Mouse (Mus musculus): Measurements from ENCODE around the gene 6430548M08Rik.

Gene 6430548M08Rik

DNA sequence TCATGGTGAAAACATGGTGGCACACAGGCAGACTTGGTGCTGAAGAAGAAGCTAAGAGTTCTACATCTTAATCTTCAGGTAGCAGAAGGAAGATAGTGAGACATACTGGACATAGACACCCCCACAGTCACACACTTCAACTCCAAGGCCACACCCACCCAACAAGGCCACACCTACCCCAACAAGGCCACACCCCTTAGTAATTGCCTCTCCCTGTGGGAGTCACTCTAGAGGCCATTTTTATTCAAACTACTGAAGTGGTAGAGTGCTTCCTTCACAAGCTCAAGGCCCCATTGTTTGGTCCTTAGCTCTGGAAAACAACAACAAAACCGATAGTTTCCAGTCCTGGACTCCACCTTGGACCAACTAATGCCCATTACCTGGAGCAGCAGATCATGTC, 32.1 kb downstream of the 6430548M08Rik start:
- no peak for DNase-seq

DNA sequence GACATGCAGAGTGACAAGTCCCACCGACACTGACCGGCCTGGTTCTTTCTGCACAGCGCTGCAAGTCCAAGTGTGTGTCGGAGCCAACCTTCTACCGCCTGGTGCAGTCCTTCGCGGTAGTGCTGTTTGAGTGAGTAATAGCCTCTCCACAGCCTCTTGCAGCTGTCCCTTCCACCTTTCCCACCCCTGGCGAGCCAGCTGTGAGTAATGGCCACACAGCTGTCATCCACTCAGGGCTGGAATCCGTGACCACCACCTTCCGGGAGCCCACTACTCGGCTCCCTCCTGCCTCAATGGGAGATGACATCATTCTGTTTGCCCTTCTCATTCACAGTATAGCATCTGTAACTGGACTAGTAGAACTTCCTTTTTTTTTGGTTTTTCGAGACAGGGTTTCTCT, 36.1 kb downstream of the 6430548M08Rik start:
- no peak for DNase-seq

DNA sequence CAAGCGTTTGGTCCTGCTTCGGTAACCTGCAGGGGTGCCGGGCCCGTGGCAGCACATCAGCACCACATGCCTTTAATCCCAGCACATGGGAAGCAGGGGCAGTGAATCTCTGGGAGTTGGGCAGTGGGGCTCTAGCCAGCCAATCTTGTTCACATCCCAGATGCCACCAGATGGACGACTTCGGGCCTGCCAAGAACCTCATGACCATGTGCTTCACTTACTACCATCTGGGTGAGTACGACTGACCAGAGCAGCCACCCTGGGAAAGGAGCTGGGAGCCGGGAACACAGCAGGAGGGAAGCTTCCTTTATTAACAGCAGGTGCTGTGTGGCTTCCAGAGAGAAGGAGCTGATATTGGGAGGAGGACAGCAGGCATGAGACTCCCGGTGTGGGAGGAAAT, 37.2 kb downstream of the 6430548M08Rik start:
- DNase-seq = no peak

DNA sequence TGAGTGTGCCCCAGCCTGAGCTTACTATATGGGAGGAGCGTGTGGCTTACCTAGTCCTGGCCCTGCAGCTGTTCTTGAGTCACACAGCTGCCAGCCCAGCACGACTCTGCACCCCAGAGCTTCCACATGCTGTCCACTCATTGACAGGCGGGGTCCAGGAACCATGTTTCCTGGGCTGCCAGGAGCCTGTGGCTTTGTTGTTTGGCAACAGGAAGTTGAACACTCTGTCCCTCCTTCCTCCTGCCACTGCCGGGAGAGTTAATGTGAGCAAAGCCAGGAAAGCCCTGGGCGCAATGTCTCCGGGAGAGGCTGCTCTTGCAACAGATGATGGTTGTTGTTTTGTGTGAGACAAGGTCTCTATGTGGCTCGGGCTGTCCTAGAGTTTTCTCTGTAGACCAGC, 38.7 kb downstream of the 6430548M08Rik start:
- DNase-seq = no peak

DNA sequence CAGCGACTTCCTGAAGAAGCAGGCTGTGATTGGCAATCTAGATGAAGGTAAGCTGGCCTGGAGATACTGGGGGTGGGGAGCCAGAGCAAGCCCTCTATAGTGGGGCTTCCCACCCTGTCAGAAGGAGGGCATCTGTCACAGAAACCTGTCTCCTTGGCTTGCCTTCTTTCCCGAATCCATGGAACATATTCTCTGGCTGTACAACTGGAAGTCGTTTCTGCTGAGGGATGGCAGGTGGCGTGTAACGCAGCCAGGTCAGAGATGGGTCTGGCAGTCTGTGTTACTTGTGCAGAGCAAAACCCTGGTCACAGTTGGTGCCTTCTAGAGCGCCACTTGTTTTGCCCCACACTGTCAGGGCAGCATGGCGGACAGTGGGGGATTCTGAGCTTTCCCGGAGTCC, 46.4 kb downstream of the 6430548M08Rik start:
- DNase-seq = no peak

DNA sequence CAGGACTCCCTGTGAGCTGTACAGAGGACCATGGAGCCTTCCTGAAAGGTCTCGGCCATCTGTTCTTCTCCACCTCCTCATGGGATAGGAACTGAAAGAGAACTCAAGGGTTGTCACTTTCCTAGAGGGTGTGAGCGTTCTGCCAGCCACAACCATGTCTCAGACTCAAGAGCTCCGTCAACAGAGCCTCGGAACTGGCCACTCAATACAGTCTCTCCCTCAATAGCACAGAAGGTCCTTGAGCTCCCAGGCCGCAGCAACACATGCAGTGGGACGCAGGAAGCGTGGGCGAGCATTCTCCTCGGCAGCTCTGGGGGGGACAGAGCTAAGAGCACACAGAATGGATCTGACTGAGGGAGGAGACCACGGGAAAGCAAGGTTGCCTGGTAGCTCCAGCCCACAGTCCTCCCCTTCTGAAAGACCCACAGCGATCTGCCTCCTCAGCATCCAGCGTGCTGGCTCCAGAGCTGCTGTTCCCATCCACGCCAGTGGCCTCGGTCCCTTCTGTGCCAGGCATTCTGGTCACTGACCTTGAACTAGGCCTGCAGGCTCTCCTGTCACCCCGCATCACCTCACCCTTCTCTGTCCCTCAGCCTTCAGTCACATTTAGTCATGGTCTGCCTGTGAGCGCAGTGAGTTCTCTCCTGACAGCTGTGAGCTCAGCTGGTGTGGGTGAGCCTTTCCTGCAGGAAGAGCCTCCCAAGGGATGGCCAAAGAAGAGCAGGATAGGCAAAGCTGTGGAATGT, 47.9 kb downstream of the 6430548M08Rik start:
- DNase-seq = no peak

DNA sequence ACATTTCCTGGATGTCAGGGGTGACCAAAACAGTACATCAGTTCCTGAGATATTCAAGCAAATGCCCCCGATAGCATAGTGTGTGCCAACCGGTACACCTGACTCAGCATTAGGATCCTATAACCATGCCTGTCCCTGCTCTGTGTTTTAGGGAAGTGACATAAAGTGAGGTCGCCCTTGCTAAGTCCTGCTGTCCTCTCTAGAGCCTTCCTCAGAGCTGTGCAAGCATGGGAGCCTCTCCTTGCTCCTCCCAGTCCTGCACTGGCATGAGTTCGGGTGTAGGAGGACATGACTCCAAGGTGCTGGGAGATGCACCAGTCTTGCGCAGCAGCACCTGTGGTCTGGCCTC, 48.4 kb downstream of the 6430548M08Rik start:
- DNase-seq = no peak

DNA sequence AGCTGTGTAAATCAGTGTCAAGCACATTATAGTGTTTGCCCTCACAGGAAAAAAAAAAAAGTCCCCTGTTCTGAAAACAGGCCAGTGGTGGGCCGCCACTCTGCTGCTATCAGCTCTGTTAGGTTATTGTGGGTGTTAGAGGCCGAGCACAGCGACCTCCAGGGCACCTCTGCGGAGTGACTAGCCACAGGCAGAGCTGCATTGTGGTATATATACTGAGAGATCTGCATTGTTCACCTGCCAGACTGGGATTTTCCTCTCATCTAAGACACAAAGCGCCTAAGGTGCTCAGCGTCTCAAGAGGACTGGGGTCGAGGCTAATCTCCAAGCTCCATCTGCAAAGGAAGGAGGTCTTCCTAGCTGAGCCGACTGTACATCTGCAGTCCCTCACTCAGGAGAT, 49.4 kb downstream of the 6430548M08Rik start:
- DNase-seq = no peak

DNA sequence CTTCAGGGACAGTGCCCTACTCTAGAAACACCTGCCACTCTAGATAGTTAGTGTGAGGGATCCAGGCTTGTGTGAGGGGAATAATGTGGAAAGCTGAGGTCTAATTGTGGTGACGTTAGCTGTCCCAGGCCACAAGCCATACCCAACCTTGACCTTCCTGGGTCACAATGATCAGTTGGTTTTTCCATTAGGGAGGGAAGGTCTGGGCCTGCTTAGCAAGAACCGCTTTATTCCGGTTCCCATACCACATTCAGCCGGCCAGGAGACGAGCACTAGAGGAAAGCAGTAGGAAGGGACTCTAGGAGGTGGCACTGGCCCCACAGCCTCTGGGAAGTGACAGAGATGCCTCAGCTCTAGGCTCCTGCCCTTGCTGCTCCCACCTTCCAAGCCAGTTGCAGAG, 50.1 kb downstream of the 6430548M08Rik start:
- DNase-seq = no peak

DNA sequence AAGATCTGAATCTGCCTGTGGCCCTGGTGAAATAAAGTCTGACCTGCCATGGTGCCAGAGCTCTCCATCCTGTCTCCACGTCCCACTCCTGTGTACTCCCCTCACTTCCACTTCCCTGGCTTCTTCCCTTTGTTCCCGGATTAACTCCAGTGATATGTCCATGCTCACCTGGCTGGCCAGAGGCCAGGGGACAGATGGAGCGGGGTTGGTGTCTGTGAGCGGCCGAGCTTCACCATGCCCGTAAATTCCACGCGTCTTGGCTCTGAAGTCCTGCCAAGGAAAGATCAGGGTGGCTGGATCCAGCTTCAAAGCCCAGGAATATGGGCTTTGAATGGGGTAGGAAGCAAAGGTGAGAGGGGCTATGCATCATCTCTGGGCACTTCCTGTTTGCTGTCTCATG, 53.2 kb downstream of the 6430548M08Rik start:
- no peak for DNase-seq

DNA sequence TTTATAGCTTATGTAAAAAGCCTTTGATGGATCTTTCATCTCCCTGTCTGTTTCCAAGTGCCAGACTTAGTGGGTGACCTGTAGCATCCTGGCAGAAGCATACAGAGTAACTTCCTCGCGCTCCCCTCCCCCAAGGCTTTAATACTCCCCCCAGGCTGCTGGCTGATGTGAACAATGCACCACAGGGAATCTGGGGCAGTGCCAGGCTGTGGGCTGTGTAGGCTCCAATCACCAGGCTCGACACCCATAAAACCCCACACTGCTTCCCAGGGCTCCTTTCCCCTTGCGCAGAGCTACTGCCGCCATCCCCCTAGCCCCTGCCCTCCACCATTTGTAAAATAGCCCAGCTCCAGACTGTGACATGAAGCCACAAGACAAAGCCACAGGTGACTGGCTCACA, 53.9 kb downstream of the 6430548M08Rik start:
- DNase-seq = peak; percentile 68

DNA sequence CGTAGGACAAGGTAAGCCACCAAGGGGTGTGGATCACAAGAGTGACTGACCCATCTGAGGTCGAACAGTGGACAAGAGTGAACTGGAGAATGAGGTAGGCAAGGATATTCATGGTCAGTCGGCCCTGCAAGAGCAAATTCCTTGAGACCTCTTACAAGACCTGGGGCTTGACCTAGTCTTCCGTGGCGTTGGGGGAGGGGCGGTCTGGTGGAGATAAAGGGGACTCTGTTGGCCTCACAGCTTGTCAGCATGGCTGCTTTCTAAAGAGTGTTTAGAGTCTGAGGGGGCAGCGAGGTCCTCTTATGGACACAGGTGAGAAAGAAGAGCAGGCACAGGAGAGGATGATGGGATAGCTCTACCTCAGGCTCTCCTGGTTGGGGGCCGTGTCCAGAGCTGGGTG, 55.2 kb downstream of the 6430548M08Rik start:
- DNase-seq = no peak

DNA sequence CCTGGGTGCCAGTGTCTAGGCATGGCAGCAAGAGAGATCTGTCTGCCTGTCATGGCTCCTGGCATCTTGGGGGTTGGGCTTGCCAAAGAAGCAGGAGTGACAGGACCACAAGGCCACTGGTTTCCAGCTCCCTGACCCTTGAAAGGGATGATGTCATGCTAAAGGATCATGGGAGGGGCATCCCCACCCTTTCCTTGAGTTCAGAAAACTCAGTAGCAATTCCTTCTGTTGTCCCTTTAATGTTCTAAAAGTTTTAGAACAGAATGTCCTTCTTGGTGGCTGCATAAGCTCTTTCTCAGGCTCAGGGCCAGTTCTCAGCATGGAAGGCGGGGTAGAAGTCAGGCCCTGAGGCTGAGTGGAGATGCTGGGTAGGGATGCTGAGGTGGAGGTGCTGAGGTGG, 59.2 kb downstream of the 6430548M08Rik start:
- DNase-seq = no peak

DNA sequence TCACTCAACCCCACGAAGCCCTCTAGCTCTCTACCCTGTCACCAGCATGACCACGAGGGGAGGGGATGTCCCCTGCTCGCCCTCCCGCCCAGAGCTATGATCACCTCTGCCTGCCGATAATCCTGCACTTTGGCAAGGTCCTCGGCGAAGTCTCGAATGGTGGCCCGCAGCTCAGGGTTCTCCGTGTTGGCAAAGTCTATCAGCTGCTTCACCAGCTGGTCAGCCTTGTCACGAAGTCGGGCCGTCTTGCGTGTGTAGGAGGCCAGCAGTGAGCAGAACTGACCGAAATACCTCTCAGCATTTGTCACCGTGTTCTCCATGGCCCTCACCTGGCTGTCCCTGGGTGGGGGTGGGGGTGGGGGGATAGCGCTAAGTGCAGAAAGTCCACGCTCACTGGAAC, 60.7 kb downstream of the 6430548M08Rik start:
- no peak for DNase-seq

DNA sequence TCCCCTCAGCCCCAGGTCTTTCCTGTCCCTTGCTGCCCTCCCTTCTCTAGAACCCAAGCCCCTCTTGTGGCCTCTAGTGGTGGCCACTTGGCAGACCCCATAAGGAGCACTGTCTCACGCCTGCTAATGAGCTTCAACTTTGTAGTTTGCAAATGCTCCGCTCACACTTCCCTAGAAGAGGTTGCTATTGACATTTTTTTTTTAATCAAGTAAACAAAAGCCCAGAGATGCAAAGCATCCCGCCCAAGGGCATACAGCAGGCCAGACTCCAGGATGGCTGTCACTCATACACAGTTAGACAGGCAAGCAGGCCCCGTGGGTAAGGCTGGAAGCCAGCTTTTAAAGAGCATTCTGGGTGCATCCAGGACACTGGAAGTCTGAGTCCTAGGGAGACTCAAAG, 62.7 kb downstream of the 6430548M08Rik start:
- DNase-seq = no peak

DNA sequence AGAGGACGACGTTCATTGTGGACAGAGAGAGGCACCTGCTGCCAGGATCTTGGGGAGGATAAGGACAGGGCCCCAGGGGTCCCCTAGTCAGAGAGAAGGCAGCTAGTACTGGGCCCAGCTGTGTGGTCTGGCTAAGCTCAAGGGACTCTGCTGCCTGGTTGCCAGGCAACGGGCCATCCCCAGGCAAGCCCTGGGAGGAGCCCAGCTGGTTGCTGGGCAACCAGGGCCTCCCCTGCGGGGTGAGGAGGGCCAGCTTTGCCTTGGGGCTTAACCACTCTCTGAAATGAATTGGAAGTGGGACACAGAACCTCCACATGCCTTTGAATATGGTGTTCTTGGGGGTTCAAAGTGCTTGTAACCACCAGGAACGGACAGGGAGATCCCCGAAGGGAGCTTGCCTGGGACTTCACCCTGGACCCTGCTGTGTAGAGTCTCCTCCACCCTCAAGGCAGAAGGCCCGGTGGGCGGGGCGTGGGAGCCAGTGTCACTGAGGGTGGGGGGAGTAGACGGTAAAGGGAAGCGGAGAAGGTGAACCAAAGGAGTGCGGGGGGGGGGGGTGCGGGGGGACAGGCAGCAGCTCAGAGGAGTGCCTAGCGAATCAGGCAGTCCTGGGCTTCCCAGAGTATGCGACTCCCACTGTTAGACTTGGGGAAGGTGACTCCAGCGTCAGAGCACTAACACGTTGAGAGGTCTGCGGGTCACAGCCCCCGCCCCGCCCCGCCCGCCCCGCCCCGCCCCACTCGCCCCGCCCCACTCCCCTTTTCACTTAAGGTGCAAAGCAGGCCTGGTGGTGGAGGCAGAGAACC, 63.6 kb downstream of the 6430548M08Rik start, which contains the start of gene Fam92b:
Fam92b (minus strand) TSS at position 149 of the 806 bp plus-strand sequence.
- DNase-seq = peak; percentile 59

DNA sequence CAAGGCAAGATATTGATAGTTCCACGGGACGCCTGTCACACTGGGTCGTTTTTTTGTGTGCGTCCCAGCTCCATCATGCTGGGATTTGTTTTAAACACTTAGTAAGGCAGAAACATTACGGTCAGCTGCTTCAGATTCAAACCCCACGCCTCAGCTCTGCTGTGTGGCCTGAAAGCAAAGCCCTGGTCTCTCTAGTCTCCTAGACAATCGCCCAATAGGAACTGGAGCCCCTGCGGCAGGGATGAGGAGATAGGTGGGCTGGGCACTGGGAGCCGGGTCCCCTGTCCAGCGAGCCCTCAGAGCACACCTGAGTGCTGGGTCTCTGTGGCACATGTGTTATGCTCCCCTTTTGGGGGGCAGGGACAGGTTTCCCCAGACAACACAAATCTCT, 64.2 kb downstream of the 6430548M08Rik start:
- DNase-seq = no peak

DNA sequence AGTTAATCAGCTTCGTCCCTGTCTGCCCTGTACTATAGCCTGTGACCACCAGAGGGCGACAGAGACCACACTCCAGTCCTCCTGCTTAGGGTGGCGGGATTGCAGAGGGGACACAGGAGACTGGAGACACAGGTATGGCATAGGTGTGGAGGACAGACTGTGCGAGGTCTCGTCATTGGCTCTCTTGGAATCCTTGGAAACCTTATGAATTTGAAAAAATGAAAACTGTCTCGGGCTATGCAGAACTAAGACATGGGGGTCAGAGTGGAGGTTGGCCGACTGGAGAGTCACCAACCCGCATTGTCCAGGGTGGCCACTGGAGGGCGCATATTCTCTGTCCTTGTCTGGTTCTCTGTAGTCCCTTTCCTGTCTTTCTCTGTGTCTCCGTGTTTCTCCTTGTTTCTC, 65.1 kb downstream of the 6430548M08Rik start:
- peak; percentile 90 for DNase-seq

DNA sequence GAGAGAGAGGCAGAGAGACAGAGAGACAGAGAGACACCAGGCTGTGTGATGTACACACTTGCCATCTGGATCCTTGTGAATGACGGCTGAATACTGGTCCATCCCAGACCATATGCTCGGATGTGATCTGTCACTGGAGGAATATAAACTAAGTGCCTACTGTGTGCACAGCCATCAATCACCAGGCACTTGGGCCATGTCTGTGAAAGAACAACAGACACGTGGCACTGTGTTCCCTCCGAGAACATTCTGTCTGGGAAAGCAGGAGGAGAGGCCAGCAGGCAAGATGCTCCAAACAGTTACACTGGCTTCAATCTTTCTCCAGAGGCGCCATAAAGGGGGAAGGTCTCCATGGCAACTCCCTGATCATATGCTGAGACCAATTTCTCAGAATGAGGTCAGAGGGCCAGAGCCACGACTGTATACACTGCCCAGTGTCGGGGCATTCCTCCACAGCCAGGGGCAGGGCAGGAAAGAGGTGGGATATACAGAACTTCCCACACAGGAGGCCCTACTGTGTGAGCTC, 66.6 kb downstream of the 6430548M08Rik start:
- DNase-seq = no peak

DNA sequence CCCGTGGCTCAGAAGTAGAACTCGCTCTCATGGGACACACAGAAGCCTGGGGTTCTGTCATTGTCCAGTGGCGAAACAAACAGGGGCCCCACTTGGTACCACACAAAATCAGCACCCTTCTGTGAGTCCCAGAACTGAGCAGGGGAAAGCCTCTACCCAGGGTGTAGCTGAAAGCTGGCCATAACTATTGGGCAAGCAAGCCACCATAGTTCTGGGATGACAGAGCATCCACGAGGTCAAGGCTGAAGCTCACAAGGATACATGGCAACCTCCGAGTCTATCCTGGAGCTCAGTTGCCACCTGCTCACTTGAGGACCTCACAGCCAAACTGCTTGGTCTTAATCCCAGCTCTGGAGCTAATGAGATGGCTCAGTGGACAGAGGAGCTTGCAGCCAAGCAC, 67.3 kb downstream of the 6430548M08Rik start:
- DNase-seq = no peak

DNA sequence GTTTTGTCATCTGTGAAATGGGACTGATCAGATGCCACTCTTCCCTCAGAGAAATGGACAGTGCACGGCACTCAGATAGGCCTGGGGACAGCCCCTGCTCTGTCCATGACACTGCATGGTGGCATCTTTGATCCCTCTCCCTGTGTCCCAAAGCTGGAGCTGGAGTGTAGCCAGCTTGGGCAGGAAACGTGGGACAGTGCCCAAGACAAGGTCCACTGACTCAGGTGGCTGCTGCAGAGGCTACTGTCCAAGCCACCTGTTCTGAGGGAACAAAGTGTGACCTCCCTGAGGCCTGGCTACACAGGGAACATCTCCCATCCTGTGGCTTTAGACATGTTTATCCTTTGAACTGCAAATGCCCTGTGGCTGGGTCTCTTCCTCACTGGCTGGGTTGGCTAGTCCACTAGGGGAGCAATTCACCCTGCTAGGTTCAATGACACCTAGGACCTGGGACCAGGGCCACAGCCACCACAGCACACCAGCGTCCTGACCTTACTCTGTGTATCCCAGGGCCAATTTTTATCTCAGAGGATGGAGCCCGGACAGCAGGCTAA, 68.0 kb downstream of the 6430548M08Rik start:
- DNase-seq = no peak

DNA sequence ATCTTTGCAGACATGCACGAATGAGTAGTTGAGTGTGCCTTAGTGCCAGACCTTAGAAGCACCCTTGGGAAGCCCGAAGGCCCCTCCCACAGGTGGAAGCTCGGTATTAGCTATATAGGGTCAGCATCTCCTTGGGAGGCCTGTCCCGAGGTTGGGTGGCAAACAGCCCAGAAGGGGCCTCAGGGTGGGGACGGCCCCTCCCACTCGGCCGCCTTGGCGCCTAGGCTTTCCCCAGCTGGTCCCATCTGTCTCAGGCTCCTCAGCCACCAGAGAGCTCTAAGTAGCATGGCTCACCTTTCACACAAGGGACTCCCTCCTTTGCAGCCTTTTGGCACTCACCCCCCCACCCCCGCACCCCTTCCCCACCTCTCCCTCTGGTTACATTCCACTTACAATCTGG, 70.4 kb downstream of the 6430548M08Rik start:
- no peak for DNase-seq

DNA sequence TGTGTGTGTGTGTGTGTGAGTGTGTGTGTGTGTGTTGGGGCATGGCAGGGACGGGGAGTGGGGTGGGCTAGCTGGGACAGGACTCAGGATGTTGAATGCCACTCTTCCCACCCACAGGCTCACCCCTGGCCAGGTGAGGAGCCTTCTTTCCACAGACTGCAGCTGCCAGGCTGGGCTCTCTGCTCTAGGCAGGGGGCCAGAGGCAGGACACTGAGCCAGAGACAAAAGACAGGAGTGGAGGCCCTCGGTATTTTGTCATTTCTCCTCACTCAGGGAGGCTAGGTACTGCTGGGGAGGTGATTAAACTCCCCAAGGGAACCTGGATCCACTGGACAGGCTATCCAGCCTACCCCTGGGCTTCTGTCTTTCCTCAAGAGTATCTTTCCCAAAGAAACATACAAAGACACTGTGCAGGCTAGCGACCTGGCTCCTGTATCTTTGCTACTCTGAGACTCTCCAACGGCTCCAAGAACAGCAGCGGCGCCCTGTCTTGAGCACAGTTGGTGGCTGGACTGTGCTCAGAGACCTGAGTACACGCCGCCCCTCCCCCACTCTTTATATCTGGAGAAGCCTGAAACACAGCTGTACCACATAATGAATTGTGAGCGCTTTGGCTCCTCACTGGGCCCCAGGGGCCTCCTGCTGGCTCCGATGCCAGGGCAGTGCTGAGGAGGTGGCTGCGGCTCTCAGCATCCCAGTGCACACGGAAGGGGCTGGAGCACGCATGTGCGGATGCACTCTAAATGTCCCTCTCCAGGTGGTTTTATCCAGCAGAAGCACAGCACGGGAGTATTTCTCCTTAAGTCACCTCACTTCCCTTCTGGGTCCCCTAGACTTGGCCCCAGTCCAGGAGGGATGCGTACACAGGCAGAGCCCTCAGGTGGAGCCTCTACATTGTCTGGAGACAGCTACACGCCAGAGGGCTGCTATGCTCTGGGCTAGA, 71.2 kb downstream of the 6430548M08Rik start:
- DNase-seq = no peak

All from right cerebral cortex, postnatal 14 days (tissue).